Mouse (Mus musculus) regulatory T cell (primary cell): ENCODE data around the gene Nme3.

ENCODE experiments used
- in situ Hi-C: fragments of 300-600 bp; cut with MboI, MseI; formaldehyde crosslinking; loops from one replicate; pipeline ENCODE4 v1.15.1; 2025; ENCODE audit warnings: high pct_unique_total_duplicates

Nme3 gene

GRCm38 (mm10) chr17:24896241-24896992 is at the start of gene Nme3:
Gene Nme3, plus strand, starts transcription at chr17:24896500.
- in situ Hi-C loops: no loop called here

GRCm38 (mm10) chr17:24847386-24847785 is 48.9 kb upstream of the Nme3 start:
- in situ Hi-C loops: no loop called here

- in situ Hi-C loops: no loop called here
Observed at GRCm38 (mm10) chr17:24848600-24849031, 47.7 kb upstream of the Nme3 start.

GRCm38 (mm10) chr17:24849733-24850064 is 46.6 kb upstream of the Nme3 start:
- in situ Hi-C loops: loop anchor here (5.0 kb wide), 1 partner anchor 43 kb away; no protein-coding TSS in a partner anchor

- in situ Hi-C loops: loop anchor here (5.0 kb wide), 1 partner anchor 42 kb away; no protein-coding TSS in a partner anchor
Observed at GRCm38 (mm10) chr17:24850065-24850772, 46.1 kb upstream of the Nme3 start, which contains the start of gene Fahd1. Gene Fahd1, minus strand, starts transcription at chr17:24850364.

GRCm38 (mm10) chr17:24850773-24851127 is 45.5 kb upstream of the Nme3 start:
- in situ Hi-C loops: loop anchor here (5.0 kb wide), 1 partner anchor 42 kb away; no protein-coding TSS in a partner anchor

GRCm38 (mm10) chr17:24851381-24852125 is 44.7 kb upstream of the Nme3 start:
- in situ Hi-C loops: loop anchor here (5.0 kb wide), 1 partner anchor 41 kb away; no protein-coding TSS in a partner anchor

- in situ Hi-C loops: no loop called here
Observed at GRCm38 (mm10) chr17:24855838-24856464, 40.3 kb upstream of the Nme3 start.

GRCm38 (mm10) chr17:24856589-24856988 is 39.7 kb upstream of the Nme3 start:
- in situ Hi-C loops: no loop called here

GRCm38 (mm10) chr17:24857831-24858470 is 38.3 kb upstream of the Nme3 start:
- in situ Hi-C loops: no loop called here

- in situ Hi-C loops: no loop called here
Observed at GRCm38 (mm10) chr17:24858967-24859366, 37.3 kb upstream of the Nme3 start.

GRCm38 (mm10) chr17:24860076-24860475 is 36.2 kb upstream of the Nme3 start:
- in situ Hi-C loops: no loop called here

- in situ Hi-C loops: no loop called here
Observed at GRCm38 (mm10) chr17:24861785-24862184, 34.5 kb upstream of the Nme3 start.

GRCm38 (mm10) chr17:24865776-24866175 is 30.5 kb upstream of the Nme3 start, which contains the start of gene Igfals:
Gene Igfals, plus strand, starts transcription at chr17:24865997.
- in situ Hi-C loops: no loop called here

- in situ Hi-C loops: no loop called here
Observed at GRCm38 (mm10) chr17:24867914-24868313, 28.4 kb upstream of the Nme3 start.

- in situ Hi-C loops: no loop called here
Observed at GRCm38 (mm10) chr17:24873695-24874404, 22.4 kb upstream of the Nme3 start.

- in situ Hi-C loops: no loop called here
Observed at GRCm38 (mm10) chr17:24874405-24874745, 21.9 kb upstream of the Nme3 start.

GRCm38 (mm10) chr17:24874989-24875388 is 21.3 kb upstream of the Nme3 start:
- in situ Hi-C loops: no loop called here

GRCm38 (mm10) chr17:24877336-24878116 is 18.8 kb upstream of the Nme3 start:
- in situ Hi-C loops: no loop called here

- in situ Hi-C loops: no loop called here
Observed at GRCm38 (mm10) chr17:24878117-24878397, 18.2 kb upstream of the Nme3 start.
